Mouse (Mus musculus): ENCODE measurements around the gene Bmp2. TPM values are rescaled to one million over a fixed set of nuclear protein-coding genes. Genes with fewer than 3 reads are reported as not detected.
A peak's percentile ranks its signal among the peaks of the same experiment; 100 is the strongest.

Gene Bmp2
- polyA plus RNA-seq, 1 experiment = 1.3 TPM

DNA sequence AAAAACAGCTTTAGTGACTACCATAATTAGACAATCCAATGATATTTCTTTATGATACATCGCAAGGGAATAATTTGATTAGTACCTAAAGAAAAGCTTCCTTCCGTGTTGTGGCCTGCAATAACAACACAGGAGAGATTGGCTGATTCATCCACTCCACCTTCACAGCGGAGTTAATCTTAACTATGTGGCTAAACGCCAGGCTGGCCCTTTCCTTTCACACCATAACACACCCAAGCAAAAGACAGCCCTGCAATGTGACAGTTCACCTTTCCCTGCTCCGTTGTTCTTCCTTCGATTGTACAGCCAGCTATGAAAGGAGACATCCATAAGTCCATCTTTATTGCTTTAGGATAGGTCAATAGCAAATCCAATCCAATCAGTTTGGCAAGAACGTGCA lies 15.1 kb upstream of the Bmp2 start:
- TF ChIP-seq CTCF (IDR thresholded peaks at IDR 0.05; ENCODE audit: borderline replicate concordance, control insufficient read depth, extremely low read depth, insufficient read depth, low read length, poor library complexity) (no peak), POLR2A (IDR thresholded peaks at IDR 0.05; ENCODE audit: control insufficient read depth, extremely low read depth, insufficient read depth, low read length, poor library complexity) (no peak)
- 91% methylated on average over 7 of the region's 7 CpGs for WGBS
- no peak for DNase-seq
- Histone ChIP-seq H3K27me3 (ENCODE audit: control insufficient read depth, insufficient read depth, low read length) (no peaks in the 10 kb centered on the region), H3K4me1 (replicated peaks; ENCODE audit: control insufficient read depth, insufficient read depth, low read length) (no peaks in the 10 kb centered on the region), H3K27ac (ENCODE audit: control insufficient read depth, insufficient read depth, low read length) (no peak overlapping the region), H3K36me3 (ENCODE audit: control insufficient read depth, insufficient read depth, low read length) (no peaks in the 10 kb centered on the region), H3K4me3 (ENCODE audit: control insufficient read depth, insufficient read depth, low read length) (no peak overlapping the region)

GRCm38 (mm10) chr2:133540702-133541101 lies 11.3 kb upstream of the Bmp2 start:
- no peaks in the 10 kb centered on the region for H3K27me3 ChIP-seq (ENCODE audit: control insufficient read depth, insufficient read depth, low read length)
- TF ChIP-seq CTCF (IDR thresholded peaks at IDR 0.05; ENCODE audit: borderline replicate concordance, control insufficient read depth, extremely low read depth, insufficient read depth, low read length, poor library complexity) = no peak
- TF ChIP-seq POLR2A (IDR thresholded peaks at IDR 0.05; ENCODE audit: control insufficient read depth, extremely low read depth, insufficient read depth, low read length, poor library complexity) = no peak
- DNase-seq = no peak
- H3K4me1 ChIP-seq (replicated peaks; ENCODE audit: control insufficient read depth, insufficient read depth, low read length) = no peaks in the 10 kb centered on the region
- WGBS = 94% methylated on average over 1 of the region's 1 CpGs
- H3K27ac ChIP-seq (ENCODE audit: control insufficient read depth, insufficient read depth, low read length) = no peak overlapping the region
- no peak overlapping the region for H3K4me3 ChIP-seq (ENCODE audit: control insufficient read depth, insufficient read depth, low read length)
- no peaks in the 10 kb centered on the region for H3K36me3 ChIP-seq (ENCODE audit: control insufficient read depth, insufficient read depth, low read length)

DNA sequence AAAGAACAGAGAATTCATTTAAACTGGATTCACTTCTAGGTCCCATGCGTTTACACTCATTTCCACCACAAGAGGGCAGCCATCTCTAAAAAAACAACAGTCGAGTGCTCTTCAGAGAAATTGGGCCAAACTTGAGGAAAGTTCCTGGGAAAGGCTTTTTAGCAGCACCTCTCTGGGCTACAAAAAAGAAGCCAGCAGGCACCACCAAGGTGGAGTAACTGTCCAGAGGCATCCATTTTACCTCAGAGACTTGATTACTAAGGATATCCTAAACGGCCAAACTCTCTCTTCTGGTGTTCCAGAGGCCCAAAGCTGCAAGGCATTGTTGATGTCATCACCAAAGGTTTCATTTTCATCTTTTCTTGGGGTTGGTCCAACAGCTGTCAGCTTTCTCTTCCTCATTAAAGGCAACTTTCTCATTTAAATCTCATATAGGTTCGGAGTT lies 1.7 kb upstream of the Bmp2 start:
- TF ChIP-seq POLR2A (IDR thresholded peaks at IDR 0.05; ENCODE audit: control insufficient read depth, extremely low read depth, insufficient read depth, low read length, poor library complexity) = no peak
- TF ChIP-seq CTCF (IDR thresholded peaks at IDR 0.05; ENCODE audit: borderline replicate concordance, control insufficient read depth, extremely low read depth, insufficient read depth, low read length, poor library complexity) = no peak
- H3K27ac ChIP-seq (ENCODE audit: control insufficient read depth, insufficient read depth, low read length) = no peak overlapping the region
- no peaks in the 10 kb centered on the region for H3K36me3 ChIP-seq (ENCODE audit: control insufficient read depth, insufficient read depth, low read length)
- H3K4me3 ChIP-seq (ENCODE audit: control insufficient read depth, insufficient read depth, low read length) = no peak overlapping the region
- 2% methylated on average over 4 of the region's 4 CpGs for WGBS
- peak; percentile 6 for DNase-seq
- H3K27me3 ChIP-seq (ENCODE audit: control insufficient read depth, insufficient read depth, low read length) = peaks cover 5% of the 10 kb centered on the region
- no peaks in the 10 kb centered on the region; the same call in 1 of the 2 replicates for H3K4me1 ChIP-seq (replicated peaks; ENCODE audit: control insufficient read depth, insufficient read depth, low read length)

- WGBS = 8% methylated on average over 48 of the region's 48 CpGs
- H3K36me3 ChIP-seq (ENCODE audit: control insufficient read depth, insufficient read depth, low read length) = no peaks in the 10 kb centered on the region
- TF ChIP-seq POLR2A (IDR thresholded peaks at IDR 0.05; ENCODE audit: control insufficient read depth, extremely low read depth, insufficient read depth, low read length, poor library complexity) (no peak), CTCF (IDR thresholded peaks at IDR 0.05; ENCODE audit: borderline replicate concordance, control insufficient read depth, extremely low read depth, insufficient read depth, low read length, poor library complexity) (no peak)
- no peaks in the 10 kb centered on the region; the same call in 1 of the 2 replicates for H3K4me1 ChIP-seq (replicated peaks; ENCODE audit: control insufficient read depth, insufficient read depth, low read length)
- no peak for DNase-seq
- H3K27me3 ChIP-seq (ENCODE audit: control insufficient read depth, insufficient read depth, low read length) = peaks cover 5% of the 10 kb centered on the region
- H3K4me3 ChIP-seq (ENCODE audit: control insufficient read depth, insufficient read depth, low read length) = no peak overlapping the region
- no peak overlapping the region for H3K27ac ChIP-seq (ENCODE audit: control insufficient read depth, insufficient read depth, low read length)
Measured at GRCm38 (mm10) chr2:133552842-133553465, 995 bp downstream of the Bmp2 start.

- Histone ChIP-seq H3K27ac (ENCODE audit: control insufficient read depth, insufficient read depth, low read length) (no peak overlapping the region), H3K4me3 (ENCODE audit: control insufficient read depth, insufficient read depth, low read length) (no peak overlapping the region), H3K36me3 (ENCODE audit: control insufficient read depth, insufficient read depth, low read length) (no peaks in the 10 kb centered on the region), H3K4me1 (replicated peaks; ENCODE audit: control insufficient read depth, insufficient read depth, low read length) (no peaks in the 10 kb centered on the region; the same call in 1 of the 2 replicates), H3K27me3 (ENCODE audit: control insufficient read depth, insufficient read depth, low read length) (peaks cover 5% of the 10 kb centered on the region)
- WGBS = 47% methylated on average over 9 of the region's 9 CpGs
- no peak for DNase-seq
- no peak for TF ChIP-seq CTCF (IDR thresholded peaks at IDR 0.05; ENCODE audit: borderline replicate concordance, control insufficient read depth, extremely low read depth, insufficient read depth, low read length, poor library complexity)
- no peak for TF ChIP-seq POLR2A (IDR thresholded peaks at IDR 0.05; ENCODE audit: control insufficient read depth, extremely low read depth, insufficient read depth, low read length, poor library complexity)
Measured at GRCm38 (mm10) chr2:133553911-133554285, 1.9 kb downstream of the Bmp2 start.

GRCm38 (mm10) chr2:133554286-133555021 lies 2.5 kb downstream of the Bmp2 start:
- 4% methylated on average over 55 of the region's 55 CpGs for WGBS
- Histone ChIP-seq H3K27me3 (ENCODE audit: control insufficient read depth, insufficient read depth, low read length) (peaks cover 5% of the 10 kb centered on the region), H3K4me1 (replicated peaks; ENCODE audit: control insufficient read depth, insufficient read depth, low read length) (no peaks in the 10 kb centered on the region; the same call in 1 of the 2 replicates), H3K27ac (ENCODE audit: control insufficient read depth, insufficient read depth, low read length) (no peak overlapping the region), H3K4me3 (ENCODE audit: control insufficient read depth, insufficient read depth, low read length) (no peak overlapping the region), H3K36me3 (ENCODE audit: control insufficient read depth, insufficient read depth, low read length) (no peaks in the 10 kb centered on the region)
- TF ChIP-seq POLR2A (IDR thresholded peaks at IDR 0.05; ENCODE audit: control insufficient read depth, extremely low read depth, insufficient read depth, low read length, poor library complexity) (no peak), CTCF (IDR thresholded peaks at IDR 0.05; ENCODE audit: borderline replicate concordance, control insufficient read depth, extremely low read depth, insufficient read depth, low read length, poor library complexity) (no peak)
- no peak for DNase-seq
